Mouse (Mus musculus) intestine, postnatal 0 days (tissue): ENCODE data around the gene Ice1. TPM values are rescaled to one million over a fixed set of nuclear protein-coding genes. Genes with fewer than 3 reads are reported as not detected.

Experiments
- ATAC-seq: fragments of 200-750 bp; cut with Nextera tagmentation; 2 replicates; pipeline ENCODE4 v1.8.0; 2017; ENCODE audit warnings: mild to moderate bottlenecking, moderate TSS enrichment, moderate library complexity
- H3K27ac ChIP-seq: fragments of 300-500 bp; sonication (generic); 2 replicates; pipeline ENCODE4 v1.5.1; 2014; ENCODE audit warnings: mild to moderate bottlenecking, low read depth, low read length, moderate library complexity
- H3K27me3 ChIP-seq: fragments of 300-500 bp; sonication (generic); replicated peaks from 2 replicates; pipeline ENCODE4 v1.6.1; 2014; ENCODE audit warnings: low read length, mixed read lengths; ENCODE audit not compliant: control insufficient read depth, insufficient read depth
- H3K36me3 ChIP-seq: fragments of 300-500 bp; sonication (generic); 2 replicates; pipeline ENCODE4 v1.6.1; 2014; ENCODE audit warnings: mild to moderate bottlenecking, moderate library complexity; ENCODE audit not compliant: control insufficient read depth, insufficient read depth
- H3K4me1 ChIP-seq: fragments of 300-500 bp; sonication (generic); replicated peaks from 2 replicates; pipeline ENCODE4 v1.6.1; 2014; ENCODE audit warnings: antibody characterized with exemption, low read length, mixed read lengths; ENCODE audit not compliant: control insufficient read depth, insufficient read depth
- H3K4me2 ChIP-seq: fragments of 300-500 bp; sonication (generic); replicated peaks from 2 replicates; pipeline ENCODE4 v1.6.1; 2014; ENCODE audit warnings: low read depth, mild to moderate bottlenecking, moderate library complexity
- H3K4me3 ChIP-seq: fragments of 300-500 bp; sonication (generic); 2 replicates; pipeline ENCODE4 v1.5.1; 2014; ENCODE audit warnings: low read depth, low read length
- H3K9ac ChIP-seq: fragments of 300-500 bp; sonication (generic); 2 replicates; pipeline ENCODE4 v1.6.1; 2014; ENCODE audit warnings: mild to moderate bottlenecking, low read depth, low read length
- H3K9me3 ChIP-seq: fragments of 300-500 bp; sonication (generic); 2 replicates; pipeline ENCODE4 v1.6.1; 2016; ENCODE audit warnings: mixed run types; ENCODE audit not compliant: control insufficient read depth
- CTCF ChIP-seq: sonication (generic); IDR thresholded peaks from 2 replicates; pipeline ENCODE4 v1.5.1; 2016; ENCODE audit warnings: low read depth, mild to moderate bottlenecking, control low read depth, antibody characterized with exemption, moderate library complexity
- WGBS: fragments of 180-500 bp; shearing (Covaris S2); extraction: QIAGEN DNeasy Blood & Tissue Kit; methylation state at CpG from one replicate; pipeline ENCODE4 v1.1.7; 2014; 5-methylcytosine and 5-hydroxymethylcytosine counted together
- polyA plus RNA-seq: library from polyadenylated mRNA; unstranded; fragments of >200 nt; fragmentation: Nextera tagmentation; extraction: Ambion mirVana; gene quantifications from 2 replicates; pipeline ENCODE4 v1.2.1, GENCODE M21; 2015

Ice1 gene
- polyA plus RNA-seq, 1 experiment from 2014 or later, result 5.8 TPM

DNA sequence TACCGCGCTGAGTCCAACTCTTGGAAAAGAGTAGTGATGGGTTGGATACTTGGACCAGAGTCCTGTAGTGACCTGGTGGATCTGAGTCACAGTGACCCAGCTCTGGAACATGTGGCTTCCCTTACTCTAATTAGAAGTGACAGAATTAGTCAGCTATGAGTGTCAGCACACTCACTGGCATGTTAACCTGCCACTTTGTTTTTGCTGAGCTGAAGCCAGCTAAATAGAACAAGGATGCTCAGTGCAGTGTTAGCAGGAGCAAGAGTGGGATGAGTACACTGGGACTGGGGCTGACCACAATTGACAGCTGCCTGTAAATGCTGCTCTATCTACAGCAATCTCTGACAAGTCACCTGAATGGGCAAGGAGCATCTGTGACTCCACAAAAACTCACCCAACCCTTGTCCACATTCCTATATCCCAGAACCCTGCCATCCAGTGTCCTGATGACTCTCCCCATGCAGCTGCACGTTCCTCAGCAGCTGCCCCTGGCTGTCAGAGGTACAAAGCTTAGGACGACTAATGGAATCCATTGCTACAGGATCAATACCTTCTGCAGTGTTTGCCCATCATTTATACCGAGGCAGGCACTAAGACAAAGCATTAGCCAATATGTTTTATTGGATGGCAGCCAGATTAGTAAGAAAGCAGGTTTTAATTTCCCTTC is 128.6 kb downstream of the Ice1 start:
- no peak for ATAC-seq

More for the DNA sequence above, 128.6 kb downstream of the Ice1 start:
- Histone ChIP-seq H3K4me2 (no peak overlapping the region), H3K27me3 (no peaks in the 10 kb centered on the region), H3K4me3 (no peak overlapping the region), H3K4me1 (no peaks in the 10 kb centered on the region), H3K9ac (no peak overlapping the region), H3K9me3 (no peaks in the 10 kb centered on the region), H3K27ac (no peak overlapping the region), H3K36me3 (no peaks in the 10 kb centered on the region)
- TF ChIP-seq CTCF, result no peak
- 50% methylated on average over 5 of the region's 5 CpGs for WGBS

Other genes with a start within 250 kb of the Ice1 start
- 0.07 and 0.20 TPM in 2 replicates for gene Adamts16, start 204.2 kb upstream of the Ice1 start, polyA plus RNA-seq